Mouse (Mus musculus) midbrain, embryonic 16.5 days (tissue): ENCODE results near the gene Amer2. TPM values are rescaled to one million over a fixed set of nuclear protein-coding genes. Genes with fewer than 3 reads are reported as not detected.
"Not testable (repeated sequence)": the region's sequence is repeated elsewhere in the genome, so short reads cannot be mapped to it uniquely, and the experiment has no call there.

Experiments
- ATAC-seq: fragments of 200-750 bp; cut with Nextera tagmentation; 2 replicates; pipeline ENCODE4 v1.8.0; 2017; ENCODE audit warnings: moderate TSS enrichment
- H3K27ac ChIP-seq: fragments of 300-500 bp; sonication (generic); 2 replicates; pipeline ENCODE4 v1.5.1; 2014; ENCODE audit warnings: mild to moderate bottlenecking, low read length, mixed read lengths
- H3K27me3 ChIP-seq: fragments of 300-500 bp; sonication (generic); 2 replicates; pipeline ENCODE4 v1.6.1; 2014; ENCODE audit warnings: low read depth, low read length, mixed read lengths; ENCODE audit not compliant: control insufficient read depth, insufficient read depth
- H3K36me3 ChIP-seq: fragments of 300-500 bp; sonication (generic); 2 replicates; pipeline ENCODE4 v1.6.1; 2014; ENCODE audit warnings: mild to moderate bottlenecking, low read length, moderate library complexity, mixed read lengths; ENCODE audit not compliant: control insufficient read depth, insufficient read depth
- H3K4me1 ChIP-seq: fragments of 300-500 bp; sonication (generic); 2 replicates; pipeline ENCODE4 v1.6.1; 2014; ENCODE audit warnings: mild to moderate bottlenecking, low read length, mixed read lengths; ENCODE audit not compliant: control insufficient read depth, insufficient read depth
- H3K4me2 ChIP-seq: fragments of 300-500 bp; sonication (generic); 2 replicates; pipeline ENCODE4 v1.6.1; 2014; ENCODE audit warnings: mild to moderate bottlenecking, low read length, mixed read lengths
- H3K4me3 ChIP-seq: fragments of 300-500 bp; sonication (generic); 2 replicates; pipeline ENCODE4 v1.5.1; 2014; ENCODE audit warnings: low read depth, mild to moderate bottlenecking, low read length, moderate library complexity, mixed read lengths
- H3K9ac ChIP-seq: fragments of 300-500 bp; sonication (generic); 2 replicates; pipeline ENCODE4 v1.6.1; 2014; ENCODE audit warnings: low read depth, low read length, mixed read lengths
- H3K9me3 ChIP-seq: fragments of 300-500 bp; sonication (generic); replicated peaks from 2 replicates; pipeline ENCODE4 v1.6.1; 2014; ENCODE audit warnings: mild to moderate bottlenecking, low read length, mixed read lengths; ENCODE audit not compliant: control insufficient read depth, poor library complexity, severe bottlenecking
- WGBS: fragments of 180-500 bp; shearing (Covaris S2); extraction: QIAGEN DNeasy Blood & Tissue Kit; methylation state at CpG from one replicate; pipeline ENCODE4 v1.1.7; 2014; 5-methylcytosine and 5-hydroxymethylcytosine counted together
- polyA plus RNA-seq: library from polyadenylated mRNA; unstranded; fragments of >200 nt; fragmentation: Nextera tagmentation; extraction: Ambion mirVana; gene quantifications from 2 replicates; pipeline ENCODE4 v1.2.1, GENCODE M21; 2015

Amer2 gene
- 20.8 and 24.1 TPM in 2 replicates for polyA plus RNA-seq

DNA sequence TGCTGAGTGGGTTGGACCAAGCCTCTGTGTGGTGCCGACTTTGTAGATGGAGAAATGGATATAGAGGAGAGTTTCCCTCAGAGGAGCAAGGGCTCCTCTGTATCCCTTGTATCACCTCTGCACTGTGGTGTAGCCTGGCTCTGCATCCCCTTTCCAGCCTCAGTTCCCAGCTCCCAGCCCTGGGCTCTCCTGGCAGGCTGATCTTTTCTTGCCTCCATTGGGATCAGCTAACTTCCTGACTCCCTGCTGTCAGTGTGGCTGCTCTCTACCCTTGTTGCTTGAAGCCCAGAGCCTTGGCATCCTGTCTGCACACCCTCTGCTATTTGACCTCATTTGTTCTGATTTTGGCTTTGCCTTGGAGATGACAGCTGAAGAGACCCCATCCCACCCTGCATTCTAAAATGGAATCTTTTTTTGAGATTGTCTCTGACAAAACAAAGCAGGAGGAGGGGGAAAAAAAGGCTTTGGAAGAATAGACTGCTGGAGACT, at the start of gene Amer2:
Gene Amer2, plus strand, starts transcription at position 439 of the 489 bp plus-strand sequence.
- WGBS, result 63% methylated on average over 1 of the region's 1 CpGs
- no peak within 1 kb of the TSS for H3K9ac ChIP-seq
- H3K4me3 ChIP-seq, result no peak within 1 kb of the TSS
- H3K36me3 ChIP-seq, result no peaks in the 10 kb centered on the region
- H3K4me2 ChIP-seq, result no peak within 1 kb of the TSS
- ATAC-seq, result no peak
- no peaks in the 10 kb centered on the region for H3K9me3 ChIP-seq
- H3K27me3 ChIP-seq, result no peaks in the 10 kb centered on the region
- H3K27ac ChIP-seq, result no peak within 1 kb of the TSS
- peaks cover 14% of the 10 kb centered on the region for H3K4me1 ChIP-seq

DNA sequence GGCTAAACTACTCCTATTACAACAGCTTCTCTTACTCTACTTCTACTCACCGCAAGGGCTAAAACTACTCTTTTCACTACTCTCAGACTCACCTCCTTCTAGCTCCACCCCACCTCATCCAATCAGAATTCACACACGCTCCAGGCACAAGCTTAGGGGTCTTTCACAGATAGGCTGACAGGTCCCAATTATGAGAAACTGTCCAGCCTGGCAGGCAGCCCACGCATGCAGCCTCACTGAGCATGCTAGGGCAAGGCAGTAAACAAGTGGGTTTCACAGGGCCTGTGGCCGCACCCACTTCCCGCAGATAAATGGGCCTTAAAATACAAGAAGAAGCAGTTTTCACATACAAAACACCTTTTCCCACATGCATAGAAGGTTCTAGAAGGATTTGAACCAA, 33.1 kb upstream of the Amer2 start:
- not testable (repeated sequence) for H3K36me3 ChIP-seq, H3K9me3 ChIP-seq, H3K27me3 ChIP-seq, H3K4me1 ChIP-seq, H3K4me2 ChIP-seq, H3K4me3 ChIP-seq, H3K9ac ChIP-seq, ATAC-seq, H3K27ac ChIP-seq
- whole genome bisulfite sequencing, result 85% methylated on average over 5 of the region's 5 CpGs

DNA sequence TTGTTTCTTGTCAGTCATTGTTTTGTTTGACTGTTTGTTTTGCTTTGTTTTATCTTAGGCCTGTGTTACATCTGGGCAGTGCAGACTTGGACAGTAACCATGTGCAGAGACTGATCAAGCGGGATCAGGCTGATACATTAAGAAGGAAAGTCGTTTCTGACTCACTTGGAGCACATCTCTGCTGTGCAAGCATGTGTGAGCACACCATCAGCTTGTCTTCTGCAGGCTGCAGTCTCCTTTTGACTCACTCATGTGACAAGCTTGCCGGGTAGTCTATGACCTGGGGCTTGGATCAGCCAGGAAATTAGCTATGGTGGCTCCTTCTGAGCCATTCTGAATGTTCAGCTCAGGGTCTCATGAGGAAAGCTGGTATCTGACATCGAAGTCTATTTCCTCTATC, 32.5 kb upstream of the Amer2 start:
- H3K27me3 ChIP-seq, result no peaks in the 10 kb centered on the region
- H3K36me3 ChIP-seq, result no peaks in the 10 kb centered on the region
- H3K4me2 ChIP-seq, result no peak overlapping the region
- no peak overlapping the region for H3K4me3 ChIP-seq
- H3K4me1 ChIP-seq, result no peaks in the 10 kb centered on the region
- WGBS, result 82% methylated on average over 4 of the region's 4 CpGs
- no peak for ATAC-seq
- no peaks in the 10 kb centered on the region for H3K9me3 ChIP-seq
- no peak overlapping the region for H3K27ac ChIP-seq
- no peak overlapping the region for H3K9ac ChIP-seq

DNA sequence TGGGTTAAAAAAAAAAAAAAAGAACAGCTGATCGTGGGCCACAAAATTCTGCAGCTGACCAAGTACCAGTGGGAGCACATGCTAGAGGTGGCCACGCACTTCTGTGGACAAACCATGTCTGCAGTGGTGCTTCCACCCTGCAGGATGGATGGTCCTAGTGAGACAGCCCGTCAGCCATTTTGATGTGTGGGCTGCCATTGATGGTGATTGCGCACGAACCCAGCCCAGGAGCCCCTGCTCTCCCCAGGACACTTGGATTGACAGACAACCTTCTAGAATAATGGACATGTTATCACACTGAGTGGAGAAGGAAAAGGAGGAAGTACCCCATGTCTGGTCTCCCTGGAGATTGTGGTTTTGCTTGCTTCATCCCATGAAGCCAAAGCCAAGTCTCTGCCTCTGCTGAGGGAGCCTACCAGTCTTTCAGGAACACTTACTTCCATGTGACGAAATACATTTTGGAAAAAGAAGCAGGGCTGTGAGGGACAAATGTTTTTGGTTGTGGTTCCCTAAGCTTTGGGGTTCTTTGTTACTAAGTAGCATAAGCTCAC, 27.7 kb upstream of the Amer2 start:
- WGBS, result 91% methylated on average over 6 of the region's 6 CpGs
- Histone ChIP-seq H3K36me3 (no peaks in the 10 kb centered on the region), H3K9ac (no peak overlapping the region), H3K9me3 (0 out of 2 replicates have a peak, but pooled peaks cover 2% of the 10 kb centered on the region), H3K4me1 (no peaks in the 10 kb centered on the region), H3K4me3 (no peak overlapping the region), H3K27me3 (no peaks in the 10 kb centered on the region), H3K4me2 (no peak overlapping the region), H3K27ac (no peak overlapping the region)
- no peak for ATAC-seq

DNA sequence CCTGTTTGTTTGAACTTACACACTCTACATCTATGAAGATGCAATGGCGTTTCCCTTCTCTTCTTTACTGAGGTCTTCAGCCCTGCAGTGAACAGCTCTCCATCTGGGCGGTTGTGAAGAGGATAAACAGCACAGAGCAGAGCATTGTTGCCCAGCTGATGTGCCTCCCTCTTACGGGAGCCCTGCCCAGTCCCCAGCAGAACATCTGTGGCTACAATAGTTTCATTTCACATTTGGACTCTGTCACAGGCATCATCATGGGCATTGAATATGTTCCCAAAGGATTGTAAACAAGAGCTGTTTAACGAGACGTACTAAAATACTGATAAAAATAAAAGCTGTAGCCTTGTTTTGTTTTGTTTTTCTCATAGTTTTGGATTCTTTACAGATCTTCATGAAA, 14.7 kb upstream of the Amer2 start:
- Histone ChIP-seq H3K9me3 (no peaks in the 10 kb centered on the region), H3K9ac (no peak overlapping the region), H3K4me3 (no peak overlapping the region), H3K4me2 (no peak overlapping the region), H3K4me1 (peaks cover 9% of the 10 kb centered on the region; the same call in 1 of the 2 replicates), H3K36me3 (no peaks in the 10 kb centered on the region), H3K27me3 (no peaks in the 10 kb centered on the region), H3K27ac (no peak overlapping the region)
- ATAC-seq, result no peak
- whole genome bisulfite sequencing, result 86% methylated on average over 5 of the region's 5 CpGs

DNA sequence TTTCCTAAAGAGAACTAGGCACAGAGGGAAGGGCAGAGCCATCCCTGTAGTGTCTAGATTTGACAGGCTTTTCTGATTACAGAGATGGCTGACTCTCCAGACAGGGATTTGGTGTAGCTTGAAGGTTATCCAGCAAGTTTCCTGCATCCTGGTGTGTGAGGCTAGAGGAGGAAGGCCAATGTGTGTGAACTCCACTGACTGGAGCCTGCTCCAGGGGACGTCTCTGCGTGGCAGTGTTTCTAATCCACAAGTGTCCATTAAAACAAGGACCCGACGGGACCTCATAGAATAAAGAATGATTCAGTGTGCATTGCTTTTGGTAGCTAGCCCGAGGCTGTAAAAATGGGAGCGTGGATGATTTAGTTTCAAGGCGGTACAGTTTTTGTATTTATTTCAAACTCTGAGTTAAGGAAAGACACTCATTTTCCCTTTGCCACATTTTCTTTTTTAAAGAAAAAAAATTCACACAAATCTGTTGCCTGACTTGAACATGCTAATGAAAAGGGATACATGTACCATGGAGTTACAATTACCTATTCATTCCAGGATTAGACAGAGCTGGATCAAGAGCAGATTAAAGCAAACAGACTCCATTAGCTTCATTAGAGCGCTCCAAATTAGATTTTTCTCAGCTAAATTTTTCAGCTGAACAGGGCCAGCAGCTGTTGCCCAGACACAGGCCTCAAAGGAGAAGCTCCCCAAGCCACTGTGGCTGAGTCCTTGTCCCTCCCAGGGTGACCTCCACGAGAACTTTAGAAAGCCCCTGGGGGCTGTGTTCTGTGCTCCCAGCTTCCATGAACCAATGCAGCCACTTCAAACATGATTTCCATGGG, 11.5 kb upstream of the Amer2 start:
- Histone ChIP-seq H3K27ac (no peak overlapping the region), H3K4me2 (no peak overlapping the region), H3K4me1 (peaks cover 9% of the 10 kb centered on the region; the same call in 1 of the 2 replicates), H3K9ac (no peak overlapping the region), H3K4me3 (no peak overlapping the region), H3K36me3 (no peaks in the 10 kb centered on the region), H3K27me3 (no peaks in the 10 kb centered on the region), H3K9me3 (no peaks in the 10 kb centered on the region)
- 0 out of 2 replicates have a peak, but pooled peaks have one; percentile 45 for ATAC-seq
- WGBS, result 17% methylated on average over 9 of the region's 9 CpGs

DNA sequence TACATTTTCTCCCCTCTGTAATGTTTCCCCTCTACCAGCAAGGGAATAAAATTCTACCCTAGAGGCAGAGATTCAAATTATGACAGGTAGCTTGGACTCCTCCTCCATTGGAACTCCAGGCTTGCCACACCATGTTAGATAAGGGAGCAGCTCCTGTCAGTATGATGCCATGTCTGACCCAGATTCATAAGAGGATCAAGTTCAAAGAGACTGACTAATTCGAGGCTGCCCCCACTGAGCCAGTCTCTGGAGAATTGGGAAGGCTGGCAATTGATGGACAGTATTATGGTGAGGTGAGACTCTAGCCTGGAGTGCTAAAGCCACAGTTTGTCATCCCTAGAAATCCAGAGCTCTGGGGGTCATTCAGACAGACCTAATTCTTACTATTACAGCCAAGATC, 6.3 kb upstream of the Amer2 start:
- H3K4me1 ChIP-seq, result peaks cover 14% of the 10 kb centered on the region
- H3K4me2 ChIP-seq, result no peak overlapping the region
- no peaks in the 10 kb centered on the region for H3K36me3 ChIP-seq
- no peak overlapping the region for H3K9ac ChIP-seq
- no peak overlapping the region for H3K27ac ChIP-seq
- no peaks in the 10 kb centered on the region for H3K9me3 ChIP-seq
- H3K4me3 ChIP-seq, result no peak overlapping the region
- no peaks in the 10 kb centered on the region for H3K27me3 ChIP-seq
- no peak for ATAC-seq
- 50% methylated on average over 1 of the region's 1 CpGs for WGBS

DNA sequence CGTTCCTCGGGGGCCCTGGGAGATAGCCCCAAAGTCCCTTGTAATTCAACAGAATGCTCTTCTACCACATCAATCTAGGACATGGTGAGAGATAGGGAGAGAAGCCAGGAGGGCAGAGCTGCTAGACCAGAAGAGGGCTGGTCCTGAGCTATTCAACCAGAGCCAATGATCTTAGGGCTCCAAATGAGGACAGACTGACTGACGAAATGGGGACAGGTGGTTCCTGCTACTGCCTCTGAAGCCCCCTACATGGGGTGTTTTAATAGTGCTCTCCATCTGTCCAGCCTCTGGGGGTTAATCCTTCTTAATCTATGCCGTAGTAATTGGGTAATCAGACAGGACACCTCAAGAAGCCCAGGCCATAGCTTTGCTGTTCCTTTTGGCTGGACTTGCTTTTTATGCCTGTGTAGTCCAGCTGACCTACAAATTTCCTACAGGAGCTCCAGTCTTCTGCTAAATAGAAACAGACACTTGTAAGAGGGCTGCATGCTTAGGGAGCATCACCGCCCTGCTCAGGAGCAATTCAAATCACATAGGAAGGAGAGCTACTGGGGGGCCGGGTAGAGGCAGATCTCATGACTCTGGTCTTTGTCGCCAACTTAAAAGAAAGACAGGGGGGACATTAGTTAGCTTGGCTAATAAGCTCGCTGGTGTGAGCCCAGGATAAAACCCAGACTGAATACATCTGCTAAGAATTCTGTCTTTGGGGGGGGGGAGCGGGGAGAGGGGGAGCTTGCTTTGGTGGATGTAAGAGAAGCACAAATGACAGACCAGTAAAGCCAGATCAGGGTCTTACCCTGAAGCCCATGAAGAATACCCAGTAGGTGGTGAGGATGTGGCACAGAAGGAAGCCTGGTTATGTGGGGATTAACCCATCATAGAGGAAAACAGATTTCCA, 4.0 kb upstream of the Amer2 start:
- H3K36me3 ChIP-seq, result no peaks in the 10 kb centered on the region
- H3K4me3 ChIP-seq, result no peak overlapping the region
- H3K27me3 ChIP-seq, result no peaks in the 10 kb centered on the region
- peaks cover 10% of the 10 kb centered on the region for H3K4me1 ChIP-seq
- no peaks in the 10 kb centered on the region for H3K9me3 ChIP-seq
- H3K4me2 ChIP-seq, result no peak overlapping the region
- no peak overlapping the region for H3K9ac ChIP-seq
- no peak overlapping the region for H3K27ac ChIP-seq
- ATAC-seq, result peak; percentile 18; the same call in 1 of the 2 replicates
- WGBS, result 35% methylated on average over 9 of the region's 9 CpGs
